Mouse (Mus musculus) lung, adult 2 months (tissue): ENCODE data around the gene Dus2.

ENCODE experiments used
- CTCF ChIP-seq: fragments of 200-500 bp; IDR thresholded peaks from 2 replicates; pipeline ENCODE4 v1.5.1; 2011; ENCODE audit warnings: mild to moderate bottlenecking, low read length, control low read depth; ENCODE audit not compliant: insufficient read depth
- POLR2A ChIP-seq: fragments of 200-500 bp; IDR thresholded peaks from 2 replicates; pipeline ENCODE4 v1.6.1; 2011; ENCODE audit warnings: low read depth, mild to moderate bottlenecking, control low read depth, low read length, borderline replicate concordance; ENCODE audit errors: extremely low read depth

GRCm38 (mm10) chr8:105957813-105958212 lies 33.3 kb upstream of the Dus2 start:
- TF ChIP-seq POLR2A (no peak), CTCF (0 out of 2 replicates have a peak, but pooled peaks have one; percentile 10)
